Mouse (Mus musculus): Measurements from ENCODE around the gene Calm4. TPM values are rescaled to one million over a fixed set of nuclear protein-coding genes. Genes with fewer than 3 reads are reported as not detected.

The Calm4 gene
- polyA plus RNA-seq, 1 experiment from 2014 or later: not detected

DNA sequence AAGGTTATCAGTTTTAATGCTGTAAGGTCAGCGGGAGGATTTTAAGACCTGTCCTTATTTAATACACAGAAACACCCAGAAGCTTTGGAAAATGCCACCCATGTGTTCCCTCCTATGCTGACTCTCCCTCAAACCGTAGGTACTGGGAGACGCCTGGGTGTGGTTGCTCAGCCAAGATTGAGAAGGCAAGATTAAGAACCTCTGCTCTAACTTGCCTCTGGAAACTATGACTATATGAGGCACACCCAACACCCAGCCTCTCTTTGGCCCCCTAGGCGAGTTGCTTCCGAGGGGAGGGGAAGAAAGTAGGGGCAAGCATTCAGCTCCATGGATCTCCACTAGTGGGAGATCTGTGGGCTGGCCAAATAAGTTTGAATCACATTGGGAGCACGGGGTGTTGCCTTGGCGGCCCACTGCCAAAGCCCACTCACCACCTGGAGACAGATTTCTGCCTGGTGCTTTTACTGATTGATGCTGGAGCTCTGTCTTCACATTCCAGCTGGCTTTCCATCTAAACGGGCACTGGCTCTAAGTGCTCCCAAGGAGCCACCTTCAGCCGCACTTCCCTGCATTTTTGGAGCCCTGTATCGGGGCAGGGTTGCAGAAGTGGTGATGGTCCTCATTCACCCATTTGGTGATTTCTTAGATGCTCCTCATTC lies 25.5 kb downstream of the Calm4 start:
- H3K27me3 ChIP-seq: no peaks in the 10 kb centered on the region
- no peak overlapping the region for H3K27ac ChIP-seq (replicated peaks)
- no peaks in the 10 kb centered on the region for H3K4me1 ChIP-seq (replicated peaks)
- no peaks in the 10 kb centered on the region for H3K9me3 ChIP-seq
- no peak overlapping the region for H3K9ac ChIP-seq
- WGBS: 87% methylated on average over 10 of the region's 10 CpGs
- no peak for ATAC-seq (ENCODE audit: low read depth)
- H3K4me2 ChIP-seq: no peak overlapping the region
- no peaks in the 10 kb centered on the region for H3K36me3 ChIP-seq
- no peak overlapping the region for H3K4me3 ChIP-seq

DNA sequence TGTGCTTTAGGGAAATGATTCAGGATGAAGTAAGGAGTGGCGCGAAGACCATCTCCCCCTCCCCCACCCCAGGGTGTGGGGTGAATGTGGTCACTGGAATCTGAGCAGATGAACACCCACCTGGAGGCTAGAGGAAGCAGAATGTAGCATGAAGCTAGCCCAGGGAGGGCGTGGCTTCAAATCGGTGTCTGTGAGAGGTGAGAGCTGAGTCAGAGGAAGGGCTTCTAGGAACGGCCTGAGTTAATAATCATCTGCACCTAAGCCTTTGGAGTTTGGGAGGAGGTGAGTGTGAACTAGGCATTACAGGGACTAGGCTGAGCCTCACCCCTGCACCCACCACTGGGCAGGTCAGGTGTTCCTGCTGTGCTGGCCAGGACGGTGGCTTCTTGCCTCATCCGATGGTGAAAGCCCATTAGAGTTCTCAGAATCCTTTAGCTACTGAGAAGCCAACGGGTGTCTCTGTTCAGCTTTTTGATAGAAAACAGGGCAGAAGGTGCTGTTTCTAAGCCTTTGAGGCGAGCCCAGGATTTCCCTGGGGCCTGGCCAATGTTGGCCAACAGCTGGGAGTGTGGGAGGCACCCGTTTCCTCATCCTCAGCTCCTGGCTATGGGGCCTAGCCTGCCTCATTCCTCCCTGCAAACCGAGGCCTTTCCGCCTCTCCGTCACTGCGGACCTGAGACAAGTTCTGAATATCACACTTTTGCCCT lies 28.2 kb downstream of the Calm4 start:
- Histone ChIP-seq H3K4me3 (no peak overlapping the region), H3K9ac (no peak overlapping the region), H3K9me3 (no peaks in the 10 kb centered on the region), H3K36me3 (no peaks in the 10 kb centered on the region), H3K4me2 (no peak overlapping the region), H3K27ac (replicated peaks) (no peak overlapping the region), H3K4me1 (replicated peaks) (no peaks in the 10 kb centered on the region), H3K27me3 (no peaks in the 10 kb centered on the region)
- ATAC-seq (ENCODE audit: low read depth): no peak
- 86% methylated on average over 14 of the region's 14 CpGs for WGBS

GRCm38 (mm10) chr13:3866355-3867052 lies 28.9 kb downstream of the Calm4 start:
- Histone ChIP-seq H3K9ac (no peak overlapping the region), H3K4me3 (no peak overlapping the region), H3K27ac (replicated peaks) (no peak overlapping the region), H3K27me3 (no peaks in the 10 kb centered on the region), H3K9me3 (no peaks in the 10 kb centered on the region), H3K4me1 (replicated peaks) (no peaks in the 10 kb centered on the region), H3K36me3 (no peaks in the 10 kb centered on the region), H3K4me2 (no peak overlapping the region)
- no peak for ATAC-seq (ENCODE audit: low read depth)
- WGBS: 84% methylated on average over 8 of the region's 8 CpGs

GRCm38 (mm10) chr13:3867158-3867557 lies 29.6 kb downstream of the Calm4 start:
- H3K4me3 ChIP-seq: no peak overlapping the region
- H3K4me2 ChIP-seq: no peak overlapping the region
- H3K4me1 ChIP-seq (replicated peaks): no peaks in the 10 kb centered on the region
- no peak overlapping the region for H3K27ac ChIP-seq (replicated peaks)
- H3K9me3 ChIP-seq: no peaks in the 10 kb centered on the region
- no peak overlapping the region for H3K9ac ChIP-seq
- no peak for ATAC-seq (ENCODE audit: low read depth)
- no peaks in the 10 kb centered on the region for H3K36me3 ChIP-seq
- WGBS: 89% methylated on average over 6 of the region's 6 CpGs
- no peaks in the 10 kb centered on the region for H3K27me3 ChIP-seq

DNA sequence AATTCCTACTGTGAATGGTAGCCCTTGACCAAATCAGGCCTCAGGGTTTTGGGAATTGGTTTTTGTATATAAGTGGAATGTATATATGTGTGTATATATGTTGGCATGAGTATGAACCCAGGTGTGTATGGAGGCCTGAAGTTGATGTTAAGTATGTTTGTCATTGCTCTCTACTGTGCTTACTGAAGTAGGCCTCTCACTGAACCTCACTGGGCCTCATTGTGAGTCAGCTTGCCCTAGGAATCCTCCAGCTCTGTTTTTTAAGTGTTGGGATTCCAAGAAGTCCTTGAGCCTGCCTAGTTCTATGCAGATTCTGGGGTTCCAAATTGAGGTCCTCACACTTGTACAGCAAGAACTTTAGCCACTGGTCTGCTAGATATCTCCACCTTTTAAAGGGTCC lies 32.3 kb downstream of the Calm4 start:
- Histone ChIP-seq H3K4me1 (replicated peaks) (no peaks in the 10 kb centered on the region), H3K4me2 (no peak overlapping the region), H3K4me3 (no peak overlapping the region), H3K36me3 (no peaks in the 10 kb centered on the region), H3K9ac (no peak overlapping the region), H3K27ac (replicated peaks) (no peak overlapping the region), H3K27me3 (no peaks in the 10 kb centered on the region), H3K9me3 (no peaks in the 10 kb centered on the region)
- ATAC-seq (ENCODE audit: low read depth): no peak

DNA sequence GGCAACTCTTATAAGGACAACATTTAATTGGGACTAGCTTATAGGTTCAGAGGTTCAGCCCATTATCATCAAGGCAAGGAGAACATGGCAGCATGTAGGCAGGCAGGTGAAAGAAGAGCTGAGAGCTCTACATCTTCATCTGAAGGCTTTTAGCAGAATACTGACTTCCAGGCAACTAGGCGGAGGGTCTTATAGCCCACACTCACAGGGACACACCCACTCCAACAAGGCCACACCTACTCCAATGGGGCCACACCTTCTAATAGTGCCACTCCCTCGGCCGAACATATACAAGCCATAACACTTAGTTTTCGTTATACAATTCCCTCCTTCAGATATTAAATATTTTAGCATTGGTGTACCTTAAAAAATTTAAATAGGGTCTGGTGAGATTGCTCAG lies 35.3 kb downstream of the Calm4 start:
- H3K4me1 ChIP-seq (replicated peaks): no peaks in the 10 kb centered on the region
- no peak overlapping the region for H3K9ac ChIP-seq
- no peaks in the 10 kb centered on the region for H3K36me3 ChIP-seq
- no peak overlapping the region for H3K4me3 ChIP-seq
- no peaks in the 10 kb centered on the region for H3K9me3 ChIP-seq
- no peak overlapping the region for H3K27ac ChIP-seq (replicated peaks)
- no peak overlapping the region for H3K4me2 ChIP-seq
- 91% methylated on average over 4 of the region's 4 CpGs for WGBS
- ATAC-seq (ENCODE audit: low read depth): no peak
- no peaks in the 10 kb centered on the region for H3K27me3 ChIP-seq

- Histone ChIP-seq H3K4me2 (no peak overlapping the region), H3K4me3 (no peak overlapping the region), H3K4me1 (replicated peaks) (no peaks in the 10 kb centered on the region), H3K36me3 (no peaks in the 10 kb centered on the region), H3K9ac (no peak overlapping the region), H3K27me3 (no peaks in the 10 kb centered on the region), H3K9me3 (no peaks in the 10 kb centered on the region), H3K27ac (replicated peaks) (no peak overlapping the region)
- WGBS: 76% methylated on average over 6 of the region's 6 CpGs
- no peak for ATAC-seq (ENCODE audit: low read depth)
Measured at GRCm38 (mm10) chr13:3876448-3876847, 38.9 kb downstream of the Calm4 start.

- no peak overlapping the region for H3K4me2 ChIP-seq
- no peaks in the 10 kb centered on the region for H3K27me3 ChIP-seq
- no peak for ATAC-seq (ENCODE audit: low read depth)
- H3K4me1 ChIP-seq (replicated peaks): no peaks in the 10 kb centered on the region
- no peak overlapping the region for H3K27ac ChIP-seq (replicated peaks)
- 79% methylated on average over 6 of the region's 6 CpGs for WGBS
- no peak overlapping the region for H3K4me3 ChIP-seq
- no peaks in the 10 kb centered on the region for H3K9me3 ChIP-seq
- peaks cover 3% of the 10 kb centered on the region; the same call in 1 of the 2 replicates for H3K36me3 ChIP-seq
- no peak overlapping the region for H3K9ac ChIP-seq
Measured at GRCm38 (mm10) chr13:3877185-3877584, 39.6 kb downstream of the Calm4 start.

- ATAC-seq (ENCODE audit: low read depth): no peak
- WGBS: 70% methylated on average over 4 of the region's 4 CpGs
Measured at GRCm38 (mm10) chr13:3877679-3878220, 40.2 kb downstream of the Calm4 start.

DNA sequence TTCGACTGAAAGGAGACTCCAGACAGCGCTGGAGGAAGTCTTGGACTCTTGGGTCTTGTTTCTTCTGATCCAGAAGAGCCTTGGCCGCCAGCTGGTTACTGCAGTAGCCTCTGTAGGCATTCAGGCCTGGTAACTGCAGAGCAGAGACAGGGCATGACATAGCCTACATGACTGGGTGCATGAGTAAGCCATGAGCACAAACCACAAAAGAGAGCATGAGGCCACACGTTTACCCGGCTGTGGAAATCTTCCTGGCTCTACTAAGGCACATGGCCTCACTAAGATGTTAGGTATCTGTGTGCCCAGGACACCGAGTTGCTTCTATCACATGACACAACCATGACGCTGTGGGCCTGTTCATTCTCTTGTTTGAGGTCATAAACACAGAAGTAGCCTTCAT lies 49.1 kb downstream of the Calm4 start:
- no peak overlapping the region for H3K4me2 ChIP-seq
- 91% methylated on average over 7 of the region's 7 CpGs for WGBS
- no peaks in the 10 kb centered on the region for H3K4me1 ChIP-seq (replicated peaks)
- H3K36me3 ChIP-seq: peaks cover 53% of the 10 kb centered on the region
- no peak overlapping the region for H3K27ac ChIP-seq (replicated peaks)
- no peak for ATAC-seq (ENCODE audit: low read depth)
- no peaks in the 10 kb centered on the region for H3K27me3 ChIP-seq
- H3K9ac ChIP-seq: no peak overlapping the region
- no peak overlapping the region for H3K4me3 ChIP-seq
- no peaks in the 10 kb centered on the region for H3K9me3 ChIP-seq

More at GRCm38 (mm10) chr13:3877679-3878220, 40.2 kb downstream of the Calm4 start:
- Histone ChIP-seq H3K27ac (replicated peaks) (no peak overlapping the region), H3K27me3 (no peaks in the 10 kb centered on the region), H3K9ac (no peak overlapping the region), H3K36me3 (peaks cover 4% of the 10 kb centered on the region; the same call in 1 of the 2 replicates), H3K9me3 (no peaks in the 10 kb centered on the region), H3K4me1 (replicated peaks) (no peaks in the 10 kb centered on the region), H3K4me3 (no peak overlapping the region), H3K4me2 (no peak overlapping the region)
